In the genomic region with DNA sequence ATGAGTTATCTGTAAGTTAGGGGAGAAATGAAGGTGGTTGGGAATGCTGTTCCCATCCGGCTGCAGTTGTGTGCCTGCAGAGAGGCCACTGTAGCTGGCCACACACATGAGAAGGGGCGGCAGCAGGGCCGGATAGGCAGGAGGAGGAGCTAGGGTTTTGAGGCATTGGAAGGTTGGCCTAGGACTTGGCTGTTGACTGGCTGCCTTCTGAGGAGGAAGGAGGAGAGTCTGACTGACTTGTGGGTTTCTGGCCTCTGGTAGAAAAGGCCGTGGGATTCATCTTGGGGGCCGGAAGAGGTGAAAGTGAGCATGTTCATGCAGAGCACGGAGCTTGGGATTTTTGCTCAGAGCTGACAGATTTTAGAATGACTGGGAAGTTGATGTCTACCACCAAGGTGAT, we compare ENCODE assay signal across 8 mouse cellular contexts. TPM values are rescaled to one million over a fixed set of nuclear protein-coding genes. Genes with fewer than 3 reads are reported as not detected.
A peak's percentile ranks its signal among the peaks of the same experiment; 100 is the strongest.
DNase-seq lines count a peak whose midpoint lies in the region; ATAC-seq lines count a peak whose summit lies in the region.

No protein-coding gene starts in this region.

- ATAC-seq in intestine, embryonic 16.5 days, result peak; percentile 51
- ATAC-seq in forebrain, embryonic 13.5 days, result no peak
- no peak for ATAC-seq in hindbrain, embryonic 11.5 days (ENCODE audit: low FRiP score)
- no peak for ATAC-seq in erythroblast, adult 5-6 weeks (replicated peaks; ENCODE audit: low FRiP score, poor library complexity, severe bottlenecking)

- peak; percentile 32 for DNase-seq in CD4-positive helper T cell, adult 2 months (ENCODE audit: low read depth, low spot score)
- DNase-seq in CD8-positive naive resting alpha-beta T cell, adult 2 months (ENCODE audit: low read depth in 2 of 2, low spot score in 2 of 2), result peak; percentile 42 to 44
- peak; percentile 57 for DNase-seq in lung, postnatal 25 days (ENCODE audit: low spot score)
- DNase-seq in hindbrain, embryonic 11.5 days (ENCODE audit: low spot score), result no peak
- DNase-seq in layer of hippocampus, postnatal 36 days, result no peak

- H3K36me3 ChIP-seq in intestine, embryonic 16.5 days (ENCODE audit: control insufficient read depth, insufficient read depth, low read length), result 0 out of 2 replicates have a peak, but pooled peaks cover 2% of the 10 kb centered on the region
- H3K36me3 ChIP-seq in forebrain, embryonic 13.5 days (ENCODE audit: poor library complexity, severe bottlenecking), result peaks cover 37% of the 10 kb centered on the region
- no peaks in the 10 kb centered on the region for H3K36me3 ChIP-seq in hindbrain, embryonic 11.5 days (ENCODE audit: control insufficient read depth, insufficient read depth, low read length)

- no peaks in the 10 kb centered on the region for H3K9me3 ChIP-seq in intestine, embryonic 16.5 days (ENCODE audit: control insufficient read depth, low read length)
- H3K9me3 ChIP-seq in forebrain, embryonic 13.5 days (replicated peaks), result no peaks in the 10 kb centered on the region
- H3K9me3 ChIP-seq in hindbrain, embryonic 11.5 days (ENCODE audit: control insufficient read depth, low read length), result no peaks in the 10 kb centered on the region

- H3K9ac ChIP-seq in intestine, embryonic 16.5 days (ENCODE audit: low read depth, low read length), result 0 out of 2 replicates have a peak overlapping the region, but pooled peaks have one; percentile 6
- no peak overlapping the region for H3K9ac ChIP-seq in forebrain, embryonic 13.5 days
- H3K9ac ChIP-seq in hindbrain, embryonic 11.5 days (ENCODE audit: low read depth, low read length), result no peak overlapping the region

- H3K27ac ChIP-seq in intestine, embryonic 16.5 days (ENCODE audit: low read length), result peak overlapping the region; percentile 84
- H3K27ac ChIP-seq in forebrain, embryonic 13.5 days, result no peak overlapping the region
- H3K27ac ChIP-seq in hindbrain, embryonic 11.5 days (ENCODE audit: low read depth, low read length), result no peak overlapping the region

- no peaks in the 10 kb centered on the region for H3K27me3 ChIP-seq in intestine, embryonic 16.5 days (replicated peaks; ENCODE audit: control insufficient read depth, insufficient read depth, low read length)
- H3K27me3 ChIP-seq in forebrain, embryonic 13.5 days, result no peaks in the 10 kb centered on the region
- H3K27me3 ChIP-seq in hindbrain, embryonic 11.5 days (ENCODE audit: control insufficient read depth, insufficient read depth, low read length), result no peaks in the 10 kb centered on the region

- H3K4me2 ChIP-seq in intestine, embryonic 16.5 days (ENCODE audit: low read depth, low read length), result no peak overlapping the region; the same call in 1 of the 2 replicates
- no peak overlapping the region for H3K4me2 ChIP-seq in forebrain, embryonic 13.5 days
- no peak overlapping the region for H3K4me2 ChIP-seq in hindbrain, embryonic 11.5 days (replicated peaks; ENCODE audit: low read depth, low read length)

- peaks cover 40% of the 10 kb centered on the region for H3K4me1 ChIP-seq in intestine, embryonic 16.5 days (ENCODE audit: control insufficient read depth, insufficient read depth, low read length)
- H3K4me1 ChIP-seq in forebrain, embryonic 13.5 days, result peaks cover 12% of the 10 kb centered on the region
- H3K4me1 ChIP-seq in hindbrain, embryonic 11.5 days (replicated peaks; ENCODE audit: control insufficient read depth, insufficient read depth, low read length), result no peaks in the 10 kb centered on the region

- WGBS in intestine, embryonic 16.5 days, result 52% methylated on average over 6 of the region's 6 CpGs
- 74% methylated on average over 6 of the region's 6 CpGs for WGBS in forebrain, embryonic 13.5 days
- 61% methylated on average over 6 of the region's 6 CpGs for WGBS in hindbrain, embryonic 11.5 days

- no peak overlapping the region for H3K4me3 ChIP-seq in intestine, embryonic 16.5 days (ENCODE audit: low read length)
- H3K4me3 ChIP-seq in forebrain, embryonic 13.5 days, result no peak overlapping the region
- no peak overlapping the region for H3K4me3 ChIP-seq in hindbrain, embryonic 11.5 days (ENCODE audit: low read depth, low read length)

RNA-seq across cellular contexts. Expression of a gene that starts 32.1 kb away (rescaled TPM):
- polyA plus RNA-seq in intestine, embryonic 16.5 days (2015; fragmentation: Nextera tagmentation; extraction: Ambion mirVana), result 14.8 and 16.9 TPM in 2 replicates
- 17.1 and 18.9 TPM in 2 replicates for polyA plus RNA-seq in forebrain, embryonic 13.5 days (2015; fragmentation: Nextera tagmentation; extraction: Ambion mirVana)
- 12.1 and 13.0 TPM in 2 replicates for polyA plus RNA-seq in hindbrain, embryonic 11.5 days (2014; fragmentation: Nextera tagmentation; extraction: Ambion mirVana)
- total RNA-seq in erythroblast, adult 5-6 weeks (2015; ENCODE audit: low replicate concordance), result 11.9 and 14.4 TPM in 2 replicates
- 23.9 and 35.4 TPM in 2 replicates for total RNA-seq in erythroblast, adult 5-6 weeks (2017; ENCODE audit: low replicate concordance)
- total RNA-seq in layer of hippocampus, postnatal 36 days (2021), result 10 to 100 TPM; 26.5 to 29.1 TPM

Comparison
In these comparisons a context has a peak if more than half of its experiments do, and no peak if none do; other contexts are left out.
1. DNase-seq: peak in CD4-positive helper T cell, adult 2 months (single experiment), CD8-positive naive resting alpha-beta T cell, adult 2 months (2 of 2) and lung, postnatal 25 days (single experiment); none in hindbrain, embryonic 11.5 days (single experiment) and layer of hippocampus, postnatal 36 days (0 of 2).